Mouse (Mus musculus): ENCODE data around the gene Kcne4. TPM values are rescaled to one million over a fixed set of nuclear protein-coding genes. Genes with fewer than 3 reads are reported as not detected.
"Not testable (repeated sequence)": the region's sequence is repeated elsewhere in the genome, so short reads cannot be mapped to it uniquely, and the experiment has no call there.

Gene Kcne4
- polyA plus RNA-seq (2015; fragmentation: Nextera tagmentation; extraction: Ambion mirVana), result 1.4 and 1.8 TPM in 2 replicates

GRCm38 (mm10) chr1:78816639-78817038, at the start of gene Kcne4:
Gene Kcne4 (plus strand): TSS chr1:78816758.
- H3K4me2 ChIP-seq (replicated peaks), result no peak within 1 kb of the TSS
- peaks cover 6% of the 10 kb centered on the region; the same call in 1 of the 2 replicates for H3K4me1 ChIP-seq (replicated peaks)
- WGBS, result 80% methylated on average over 10 of the region's 10 CpGs
- no peak within 1 kb of the TSS for H3K27ac ChIP-seq
- ATAC-seq, result no peak
- H3K9ac ChIP-seq (replicated peaks), result no peak within 1 kb of the TSS
- no peaks in the 10 kb centered on the region for H3K36me3 ChIP-seq
- H3K27me3 ChIP-seq, result no peaks in the 10 kb centered on the region
- H3K9me3 ChIP-seq, result no peaks in the 10 kb centered on the region
- H3K4me3 ChIP-seq (replicated peaks), result no peak within 1 kb of the TSS

DNA sequence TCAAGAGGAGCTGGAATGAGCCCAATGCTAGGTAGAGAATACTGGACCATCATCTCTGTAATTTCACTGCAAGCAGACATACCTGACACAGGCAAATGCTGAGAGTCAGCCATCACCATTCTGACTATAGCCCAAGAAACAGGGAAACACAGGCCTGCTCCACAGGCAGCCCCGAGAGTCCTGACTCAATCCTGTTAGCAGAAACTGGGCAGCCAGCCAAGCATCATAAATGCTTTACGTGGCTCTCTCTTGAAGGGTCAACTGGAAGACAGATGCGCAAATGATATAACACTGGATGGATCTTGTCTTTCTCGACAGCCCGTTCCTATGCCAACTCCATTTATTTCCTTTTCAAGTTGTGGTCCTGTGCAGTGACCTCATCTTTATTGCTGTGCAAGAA, 34.7 kb upstream of the Kcne4 start:
- Histone ChIP-seq H3K36me3 (no peaks in the 10 kb centered on the region), H3K27me3 (no peaks in the 10 kb centered on the region), H3K9me3 (no peaks in the 10 kb centered on the region), H3K4me2 (replicated peaks) (no peak overlapping the region), H3K4me1 (replicated peaks) (no peaks in the 10 kb centered on the region), H3K4me3 (replicated peaks) (no peak overlapping the region), H3K27ac (no peak overlapping the region), H3K9ac (replicated peaks) (no peak overlapping the region)
- peak; percentile 62; the same call in 1 of the 2 replicates for ATAC-seq
- WGBS, result 61% methylated on average over 5 of the region's 5 CpGs

- H3K9me3 ChIP-seq; H3K4me3 ChIP-seq (replicated peaks); H3K9ac ChIP-seq (replicated peaks); H3K36me3 ChIP-seq; H3K27me3 ChIP-seq; H3K4me2 ChIP-seq (replicated peaks); H3K4me1 ChIP-seq (replicated peaks); ATAC-seq; H3K27ac ChIP-seq: not testable (repeated sequence)
- WGBS, result 93% methylated on average over 9 of the region's 9 CpGs
Observed at GRCm38 (mm10) chr1:78784936-78785335, 31.6 kb upstream of the Kcne4 start.

DNA sequence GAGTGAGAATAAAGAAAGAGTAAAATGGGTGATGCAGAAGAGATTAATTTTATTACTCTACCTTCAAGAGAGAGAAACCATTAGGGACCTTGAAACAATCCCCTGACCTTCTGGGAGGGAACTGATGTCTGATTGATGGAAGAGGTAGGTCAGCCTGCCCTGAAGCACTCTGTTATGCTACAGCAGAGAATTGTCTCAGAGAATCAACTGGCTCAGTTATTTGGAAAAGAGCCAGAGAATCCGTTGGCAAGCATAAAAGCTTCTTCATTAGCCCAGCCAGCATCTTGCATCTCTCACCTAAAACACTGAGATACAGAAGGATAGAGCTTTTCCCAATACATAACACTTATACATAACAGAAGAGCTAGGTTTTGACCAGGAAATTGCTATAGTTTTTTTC, 26.8 kb upstream of the Kcne4 start:
- H3K4me2 ChIP-seq (replicated peaks), result no peak overlapping the region
- H3K4me3 ChIP-seq (replicated peaks), result no peak overlapping the region
- H3K4me1 ChIP-seq (replicated peaks), result no peaks in the 10 kb centered on the region
- no peak overlapping the region for H3K9ac ChIP-seq (replicated peaks)
- H3K27ac ChIP-seq, result no peak overlapping the region
- H3K27me3 ChIP-seq, result no peaks in the 10 kb centered on the region
- no peaks in the 10 kb centered on the region for H3K36me3 ChIP-seq
- 51% methylated on average over 1 of the region's 1 CpGs for WGBS
- peaks cover 4% of the 10 kb centered on the region; the same call in 1 of the 2 replicates for H3K9me3 ChIP-seq
- ATAC-seq, result no peak

DNA sequence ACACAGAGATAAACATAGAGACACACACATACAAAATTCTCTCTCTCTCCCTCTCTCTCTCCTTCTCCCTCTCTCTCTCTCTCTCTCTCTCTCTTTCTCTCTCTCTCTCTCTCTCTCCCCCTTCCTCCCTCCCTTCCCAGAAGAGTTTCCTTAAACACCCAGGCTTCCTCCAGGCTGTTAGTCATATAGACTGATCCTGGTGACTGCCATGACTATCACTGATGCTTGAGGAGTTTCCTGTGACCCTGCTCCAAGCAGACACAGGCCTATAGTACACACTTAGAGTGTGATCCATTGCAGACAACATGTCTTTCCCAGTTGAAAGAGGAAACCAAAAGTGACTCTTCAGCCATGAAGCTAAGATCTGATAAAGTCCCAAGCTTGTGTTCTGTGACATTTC, 9.1 kb upstream of the Kcne4 start:
- H3K4me1 ChIP-seq (replicated peaks), result no peaks in the 10 kb centered on the region
- H3K36me3 ChIP-seq, result no peaks in the 10 kb centered on the region
- H3K27me3 ChIP-seq, result no peaks in the 10 kb centered on the region
- H3K27ac ChIP-seq, result no peak overlapping the region
- H3K4me2 ChIP-seq (replicated peaks), result no peak overlapping the region
- no peak overlapping the region for H3K9ac ChIP-seq (replicated peaks)
- no peaks in the 10 kb centered on the region for H3K9me3 ChIP-seq
- H3K4me3 ChIP-seq (replicated peaks), result no peak overlapping the region
- no peak for ATAC-seq

DNA sequence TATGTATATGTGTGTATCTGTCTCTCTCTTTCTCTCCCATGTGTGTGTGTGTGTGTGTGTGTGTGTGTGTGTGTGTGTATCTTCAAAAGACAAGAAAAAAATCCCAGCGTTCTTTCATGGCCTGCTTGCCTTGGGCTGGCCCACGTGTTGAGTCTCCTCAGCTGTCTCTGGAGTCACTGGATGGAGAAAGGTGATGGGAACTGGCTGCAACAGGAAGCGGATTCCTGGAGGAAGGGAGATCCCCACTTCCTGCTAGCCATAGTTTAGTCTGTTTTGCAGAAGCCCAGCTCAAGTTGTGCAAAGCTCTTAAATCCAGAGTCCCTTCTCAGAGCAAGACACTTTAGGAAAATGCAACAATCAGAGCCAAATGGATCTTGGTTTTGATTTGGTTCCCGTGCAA, 6.7 kb upstream of the Kcne4 start:
- Histone ChIP-seq H3K4me2 (replicated peaks) (no peak overlapping the region), H3K9me3 (no peaks in the 10 kb centered on the region), H3K9ac (replicated peaks) (no peak overlapping the region), H3K36me3 (no peaks in the 10 kb centered on the region), H3K27me3 (no peaks in the 10 kb centered on the region), H3K4me1 (replicated peaks) (no peaks in the 10 kb centered on the region), H3K4me3 (replicated peaks) (no peak overlapping the region), H3K27ac (no peak overlapping the region)
- 83% methylated on average over 4 of the region's 4 CpGs for WGBS
- no peak for ATAC-seq

DNA sequence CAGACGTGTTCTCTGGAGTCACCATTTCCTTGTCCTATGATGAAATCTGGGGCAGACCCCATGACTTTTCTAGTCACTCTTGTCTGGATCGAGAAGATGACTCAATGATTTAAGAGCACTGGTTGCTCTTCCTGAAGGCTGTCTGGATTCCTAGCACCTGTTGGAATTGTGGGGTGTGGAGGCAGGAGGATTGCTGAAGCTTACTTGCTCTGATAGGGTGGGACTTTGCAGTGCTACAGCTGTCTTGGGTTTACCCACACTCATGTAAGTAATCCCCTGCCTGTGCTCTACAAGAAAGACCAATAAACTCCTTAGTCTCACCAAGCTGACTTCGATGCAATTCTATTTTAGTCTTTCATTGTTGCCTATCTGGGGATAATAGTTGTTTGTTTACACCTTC, 5.7 kb upstream of the Kcne4 start:
- H3K36me3 ChIP-seq, result no peaks in the 10 kb centered on the region

DNA sequence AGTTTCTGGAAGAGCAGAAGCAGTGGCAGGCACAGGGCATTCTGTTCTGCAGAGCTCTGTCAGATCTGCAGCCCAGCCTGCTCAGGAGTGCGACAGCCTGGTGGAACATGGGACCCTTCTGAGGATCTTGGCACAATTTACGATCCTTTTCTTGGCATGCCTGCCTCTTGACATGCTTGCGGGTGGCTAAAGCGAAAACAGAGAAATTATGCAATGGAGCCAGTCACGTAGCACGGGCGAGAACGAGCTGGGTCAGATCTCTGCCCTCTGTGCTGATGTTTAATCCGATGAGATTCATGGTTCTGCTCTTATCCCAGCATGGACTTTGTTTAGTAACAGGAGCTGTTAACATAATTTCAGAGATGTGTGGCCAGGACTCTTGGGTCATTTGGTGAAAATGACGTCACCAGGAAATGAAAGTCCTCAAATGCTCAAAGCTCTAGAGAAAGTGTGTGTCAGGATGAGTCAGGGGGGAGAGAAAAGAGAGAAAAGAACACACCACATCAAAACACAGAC, 4.5 kb upstream of the Kcne4 start:
- ATAC-seq, result no peak
- H3K9me3 ChIP-seq, result no peaks in the 10 kb centered on the region
- H3K36me3 ChIP-seq, result no peaks in the 10 kb centered on the region
- no peak overlapping the region for H3K4me3 ChIP-seq (replicated peaks)
- no peak overlapping the region for H3K4me2 ChIP-seq (replicated peaks)
- H3K27ac ChIP-seq, result no peak overlapping the region
- H3K27me3 ChIP-seq, result no peaks in the 10 kb centered on the region
- no peak overlapping the region for H3K9ac ChIP-seq (replicated peaks)
- WGBS, result 81% methylated on average over 10 of the region's 10 CpGs
- no peaks in the 10 kb centered on the region for H3K4me1 ChIP-seq (replicated peaks)

More for the DNA sequence above, 5.7 kb upstream of the Kcne4 start:
- no peaks in the 10 kb centered on the region for H3K9me3 ChIP-seq
- no peak overlapping the region for H3K4me3 ChIP-seq (replicated peaks)
- no peaks in the 10 kb centered on the region for H3K4me1 ChIP-seq (replicated peaks)
- no peak overlapping the region for H3K27ac ChIP-seq
- no peak for ATAC-seq
- 95% methylated on average over 3 of the region's 3 CpGs for WGBS
- H3K4me2 ChIP-seq (replicated peaks), result no peak overlapping the region
- no peaks in the 10 kb centered on the region for H3K27me3 ChIP-seq
- H3K9ac ChIP-seq (replicated peaks), result no peak overlapping the region

- Histone ChIP-seq H3K4me1 (replicated peaks) (peaks cover 12% of the 10 kb centered on the region; the same call in 1 of the 2 replicates), H3K36me3 (no peaks in the 10 kb centered on the region), H3K4me2 (replicated peaks) (no peak overlapping the region), H3K27me3 (no peaks in the 10 kb centered on the region), H3K9me3 (no peaks in the 10 kb centered on the region), H3K27ac (no peak overlapping the region), H3K9ac (replicated peaks) (no peak overlapping the region), H3K4me3 (replicated peaks) (no peak overlapping the region)
- ATAC-seq, result no peak
- WGBS, result 90% methylated on average over 16 of the region's 16 CpGs
Observed at GRCm38 (mm10) chr1:78817756-78818155, 1.2 kb downstream of the Kcne4 start.

- no peak for ATAC-seq
- no peak overlapping the region for H3K4me3 ChIP-seq (replicated peaks)
- 0 out of 2 replicates have a peak overlapping the region, but pooled peaks have one; percentile 0 for H3K27ac ChIP-seq
- H3K9me3 ChIP-seq, result no peaks in the 10 kb centered on the region
- no peak overlapping the region for H3K4me2 ChIP-seq (replicated peaks)
- H3K9ac ChIP-seq (replicated peaks), result no peak overlapping the region
- no peaks in the 10 kb centered on the region for H3K36me3 ChIP-seq
- H3K27me3 ChIP-seq, result no peaks in the 10 kb centered on the region
- WGBS, result 70% methylated on average over 11 of the region's 11 CpGs
- peaks cover 12% of the 10 kb centered on the region; the same call in 1 of the 2 replicates for H3K4me1 ChIP-seq (replicated peaks)
Observed at GRCm38 (mm10) chr1:78818630-78819526, 2.3 kb downstream of the Kcne4 start.

DNA sequence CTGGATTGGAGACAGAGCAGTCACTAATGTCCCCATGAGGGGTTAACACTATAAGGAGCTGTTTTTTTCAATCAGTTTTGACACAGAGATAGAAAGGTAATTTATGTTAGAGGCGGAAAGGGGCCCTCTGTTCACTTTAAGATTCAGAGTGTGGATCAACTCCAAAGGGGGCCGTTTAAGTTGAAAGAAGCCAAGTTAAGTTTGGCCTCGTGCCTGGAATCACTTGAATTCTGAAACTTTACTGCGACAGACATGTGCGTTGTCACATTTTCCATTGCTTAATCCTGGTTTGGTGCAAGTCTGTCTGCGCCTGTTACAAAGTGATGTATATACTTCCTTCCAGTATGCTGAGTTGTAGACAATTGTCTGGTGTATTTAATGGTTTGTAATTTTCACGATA, 3.0 kb downstream of the Kcne4 start:
- Histone ChIP-seq H3K36me3 (no peaks in the 10 kb centered on the region), H3K27me3 (no peaks in the 10 kb centered on the region), H3K4me2 (replicated peaks) (no peak overlapping the region), H3K27ac (no peak overlapping the region), H3K9me3 (no peaks in the 10 kb centered on the region), H3K4me1 (replicated peaks) (peaks cover 12% of the 10 kb centered on the region; the same call in 1 of the 2 replicates), H3K4me3 (replicated peaks) (no peak overlapping the region), H3K9ac (replicated peaks) (no peak overlapping the region)
- whole genome bisulfite sequencing, result 41% methylated on average over 7 of the region's 7 CpGs
- ATAC-seq, result no peak

- no peaks in the 10 kb centered on the region for H3K27me3 ChIP-seq
- whole genome bisulfite sequencing, result 78% methylated on average over 8 of the region's 8 CpGs
- peaks cover 12% of the 10 kb centered on the region; the same call in 1 of the 2 replicates for H3K4me1 ChIP-seq (replicated peaks)
- no peaks in the 10 kb centered on the region for H3K36me3 ChIP-seq
- no peak overlapping the region for H3K4me3 ChIP-seq (replicated peaks)
- H3K9ac ChIP-seq (replicated peaks), result no peak overlapping the region
- no peak overlapping the region for H3K4me2 ChIP-seq (replicated peaks)
- no peak for ATAC-seq
- no peaks in the 10 kb centered on the region for H3K9me3 ChIP-seq
- H3K27ac ChIP-seq, result no peak overlapping the region
Observed at GRCm38 (mm10) chr1:78820176-78820575, 3.6 kb downstream of the Kcne4 start.
